Mouse (Mus musculus) heart, postnatal 10 days (tissue): ENCODE data around the gene Ccdc87. TPM values are rescaled to one million over a fixed set of nuclear protein-coding genes. Genes with fewer than 3 reads are reported as not detected.

ENCODE experiments used
- DNase-seq, 2 experiments: peaks; one replicate each; pipeline ENCODE4 v3.0.0; 2021
- intact Hi-C: fragments of 180-260 bp; cut with DNase I; formaldehyde crosslinking; loops from one replicate; pipeline ENCODE4 v1.15.1; 2025
- total RNA-seq, 2 experiments: library from RNA; stranded (reverse); gene quantifications; 2 replicates each; pipeline ENCODE4 v1.2.3; 2021

The Ccdc87 gene
- total RNA-seq, result not detected

DNA sequence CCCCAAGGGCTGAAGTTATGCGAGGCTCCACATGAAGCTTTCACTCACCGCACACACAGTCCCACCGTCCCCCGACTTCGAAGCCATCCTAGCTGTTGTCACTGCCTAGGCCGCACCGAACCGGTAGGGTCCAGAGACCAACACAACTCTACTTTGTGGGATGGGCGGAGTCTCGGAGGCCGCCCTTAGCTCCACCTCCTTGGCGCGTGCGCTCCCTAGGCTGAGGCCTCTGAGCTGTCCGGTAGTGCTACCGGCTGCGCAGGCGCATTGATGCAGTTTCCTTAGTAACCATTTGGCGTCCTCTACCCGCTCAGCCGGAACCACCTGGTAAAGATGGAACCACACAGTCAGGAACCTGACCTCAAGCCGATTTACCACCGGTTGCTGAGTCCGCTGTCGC lies at the start of gene Ccdc87, which contains the start of gene Ccs:
Ccdc87 (plus strand) TSS at position 218 of the 400 bp plus-strand sequence.
Ccs (minus strand) TSS at position 184 of the 400 bp plus-strand sequence.
- peak; percentile 98 for DNase-seq
- intact Hi-C loops, result loop anchor here (5.0 to 10.0 kb wide), 2 partner anchors 212 to 334 kb away; partner anchors contain the start of gene Rce1

DNA sequence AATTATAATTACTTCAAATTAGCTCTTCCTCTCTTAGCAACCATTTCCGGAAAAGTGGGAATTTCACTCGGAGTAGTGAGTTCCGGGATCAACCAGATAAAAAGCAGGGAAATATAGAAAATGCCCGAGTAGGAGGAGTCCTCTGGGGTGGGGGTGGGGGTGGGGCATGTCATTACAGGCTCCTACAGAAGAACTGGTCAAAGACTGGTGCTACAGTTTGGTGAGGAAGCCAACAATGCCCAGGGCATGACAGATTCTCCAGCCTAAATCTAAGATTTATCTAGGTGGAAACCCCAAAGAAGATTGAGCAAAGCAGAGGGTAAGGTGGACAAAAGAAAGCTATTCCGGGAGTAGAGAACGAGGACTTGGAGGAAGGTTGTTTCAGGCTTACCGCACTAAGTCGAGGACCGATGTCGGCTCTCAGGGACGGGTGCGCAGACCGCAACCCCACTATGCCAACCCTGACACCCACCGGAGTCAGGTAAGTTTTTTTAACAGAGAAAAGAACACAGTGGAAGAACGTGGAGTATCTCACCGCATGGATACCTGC lies 45.8 kb upstream of the Ccdc87 start:
- intact Hi-C loops, result no loop called here
- no peak for DNase-seq

GRCm38 (mm10) chr19:4793831-4794422 lies 45.2 kb upstream of the Ccdc87 start, which contains the start of gene Rbm4:
TSS of gene Rbm4 (minus strand) at chr19:4793901.
- intact Hi-C loops, result no loop called here
- peak; percentile 99 for DNase-seq

- intact Hi-C loops, result no loop called here
- no peak for DNase-seq
These were observed 43.2 kb upstream of the Ccdc87 start for GRCm38 (mm10) chr19:4795929-4796328.

- no peak for DNase-seq
- intact Hi-C loops, result no loop called here
These were observed 41.3 kb upstream of the Ccdc87 start for GRCm38 (mm10) chr19:4797846-4798245.

DNA sequence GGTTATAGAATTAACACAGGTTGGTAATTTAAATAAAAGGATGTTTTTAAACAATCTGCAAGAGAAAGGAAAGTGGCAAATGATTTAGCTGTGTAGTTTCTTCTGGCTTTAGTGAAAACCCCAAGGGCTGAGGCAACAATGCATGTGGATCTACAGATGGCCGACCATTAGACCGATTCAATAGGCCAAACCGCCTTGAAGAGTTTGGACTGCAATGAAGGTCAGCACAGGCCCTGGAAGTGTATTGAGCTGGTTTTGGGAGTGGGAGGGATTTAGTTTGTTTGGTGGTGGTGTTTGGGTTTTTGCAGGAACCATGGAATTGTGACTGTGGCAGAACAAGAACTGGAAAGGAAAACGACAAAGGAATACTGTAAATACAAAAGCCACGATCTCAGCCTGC lies 40.1 kb upstream of the Ccdc87 start:
- intact Hi-C loops, result no loop called here
- DNase-seq, result no peak

DNA sequence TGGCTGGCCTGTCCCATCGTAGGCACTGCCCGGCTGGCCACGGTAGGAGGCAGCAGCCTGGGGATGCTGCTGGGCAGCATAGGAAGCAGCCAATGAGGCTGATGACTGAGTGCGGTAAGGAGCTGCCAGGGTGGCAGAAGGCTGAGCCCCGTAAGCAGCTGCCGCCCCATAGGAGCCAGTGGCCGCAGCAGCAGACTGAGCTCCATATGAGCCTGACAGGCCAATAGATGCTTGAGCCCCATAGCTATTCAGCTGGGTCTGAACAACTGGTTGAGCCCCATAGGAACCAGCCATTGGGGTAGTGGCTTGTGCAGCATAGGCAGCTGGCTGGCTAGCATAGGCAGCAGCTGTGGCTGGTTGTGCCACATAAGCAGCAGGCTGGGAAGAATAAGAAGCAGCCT lies 36.5 kb upstream of the Ccdc87 start:
- intact Hi-C loops, result no loop called here
- no peak for DNase-seq

DNA sequence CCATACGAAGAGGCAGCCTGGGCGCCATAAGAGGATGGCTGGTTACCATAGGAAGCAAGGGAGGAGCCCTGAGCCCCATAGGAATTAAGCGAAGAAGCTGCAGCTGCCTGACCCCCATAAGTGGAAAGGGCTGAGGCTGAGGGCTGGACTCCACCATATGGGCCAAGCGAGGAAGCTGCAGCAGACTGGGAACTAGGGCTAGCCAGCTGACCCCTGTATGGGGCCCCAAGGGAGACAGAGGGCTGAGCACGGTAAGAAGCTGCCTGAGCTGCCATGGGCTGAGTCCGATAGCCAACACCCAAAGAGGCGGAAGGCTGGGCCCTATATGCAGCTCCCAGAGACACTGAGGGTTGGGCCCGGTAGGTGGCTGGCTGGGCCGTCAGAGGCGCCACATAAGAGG lies 35.9 kb upstream of the Ccdc87 start:
- intact Hi-C loops, result no loop called here
- no peak for DNase-seq

DNA sequence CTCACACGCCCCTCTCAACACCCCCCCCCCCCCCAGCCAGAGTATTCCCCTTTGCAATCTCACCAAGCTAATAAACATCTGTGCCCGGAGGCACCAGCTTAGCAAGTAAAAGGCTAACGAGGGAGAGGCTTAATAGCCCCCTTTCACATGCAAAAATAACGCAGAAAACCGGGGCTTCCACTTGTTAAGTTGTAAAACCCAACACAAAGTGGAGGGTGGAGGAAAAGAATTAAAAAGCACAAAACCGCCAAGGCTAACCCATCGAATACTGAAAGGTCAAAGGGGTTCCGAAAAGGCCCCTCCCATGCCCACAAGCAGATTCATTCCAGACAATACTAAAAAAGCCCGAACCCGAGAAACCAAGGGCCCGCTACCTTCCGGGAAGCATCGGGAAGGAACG lies 28.9 kb upstream of the Ccdc87 start:
- intact Hi-C loops, result no loop called here

GRCm38 (mm10) chr19:4810746-4811062 lies 28.5 kb upstream of the Ccdc87 start:
- DNase-seq, result no peak
- intact Hi-C loops, result loop anchor here (1.0 kb wide), 1 partner anchor 18 kb away; no protein-coding TSS in a partner anchor

More for the DNA sequence above, 28.9 kb upstream of the Ccdc87 start:
- DNase-seq, result no peak

DNA sequence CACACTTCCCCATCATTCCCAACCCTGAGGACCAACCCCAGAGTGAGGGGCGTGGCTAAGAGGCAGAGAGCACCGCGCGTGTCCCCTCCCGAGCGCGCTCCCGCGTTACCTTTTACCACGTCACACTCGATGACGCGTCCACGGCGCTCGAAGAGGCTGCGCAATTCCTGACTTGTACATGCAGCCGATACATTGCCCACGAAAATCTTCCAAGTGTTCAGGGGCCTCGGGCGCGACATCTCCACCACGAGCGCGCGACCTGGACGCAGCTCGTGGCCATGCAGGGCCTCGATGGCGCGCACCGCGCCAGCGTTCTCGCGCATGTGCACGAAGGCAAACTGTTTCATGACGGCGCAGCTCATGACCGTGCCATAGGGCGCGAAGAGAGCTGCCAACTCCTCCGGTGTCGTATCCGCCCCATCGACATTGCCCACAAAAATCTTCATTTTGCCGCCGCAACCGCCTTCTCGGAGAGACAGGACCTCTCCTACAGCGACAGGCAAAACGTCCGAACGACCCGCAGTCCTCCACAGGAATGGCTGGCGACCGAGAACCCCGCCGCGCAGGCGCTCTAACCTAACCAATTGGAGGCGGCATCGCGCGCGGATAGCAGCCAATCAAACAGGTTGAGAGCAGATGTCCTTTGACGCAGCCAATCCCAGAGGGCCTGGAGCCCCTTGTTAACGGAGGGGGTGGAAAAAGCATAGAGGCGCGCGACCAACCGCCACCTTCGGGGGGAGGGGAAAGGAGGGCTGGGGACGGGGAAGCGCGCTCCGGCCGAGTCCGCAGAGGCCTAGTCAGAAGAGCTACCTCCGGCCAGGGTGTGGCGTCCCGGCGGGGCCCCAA lies 27.9 kb upstream of the Ccdc87 start, which contains the start of the genes Gm21992 and Rbm14:
Gm21992 (minus strand) TSS at position 550 of the 846 bp plus-strand sequence.
Rbm14 (minus strand) TSS at position 572 of the 846 bp plus-strand sequence.
- intact Hi-C loops, result loop anchor here (1.0 kb wide), 1 partner anchor 19 kb away; no protein-coding TSS in a partner anchor

DNA sequence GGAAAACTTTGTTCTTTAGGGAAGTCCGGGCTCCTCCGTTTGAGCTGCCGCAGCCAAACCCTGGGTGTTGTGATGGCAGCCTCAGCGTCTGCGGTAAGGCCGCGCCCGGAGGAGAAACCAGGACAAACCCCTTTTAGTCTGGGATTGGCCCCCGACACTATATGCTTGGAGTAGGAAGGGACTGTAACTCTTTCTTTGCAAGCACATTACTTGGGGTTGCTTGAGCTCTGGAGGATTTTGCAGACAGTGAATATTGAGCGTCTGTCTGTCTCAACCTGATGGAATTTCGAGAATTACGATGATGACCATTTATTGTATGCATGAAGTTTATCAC lies 27.3 kb upstream of the Ccdc87 start:
- intact Hi-C loops, result loop anchor here (1.0 to 2.0 kb wide), 2 partner anchors 20 to 57 kb away; no protein-coding TSS in a partner anchor
- no peak for DNase-seq

More for the DNA sequence above, 27.9 kb upstream of the Ccdc87 start, which contains the start of the genes Gm21992 and Rbm14:
- DNase-seq, result peak; percentile 99

- intact Hi-C loops, result loop anchor here (2.0 kb wide), 1 partner anchor 58 kb away; no protein-coding TSS in a partner anchor
- DNase-seq, result peak in 1 of 2 experiments; percentile 19
These were observed 26.7 kb upstream of the Ccdc87 start for GRCm38 (mm10) chr19:4812334-4812949.

DNA sequence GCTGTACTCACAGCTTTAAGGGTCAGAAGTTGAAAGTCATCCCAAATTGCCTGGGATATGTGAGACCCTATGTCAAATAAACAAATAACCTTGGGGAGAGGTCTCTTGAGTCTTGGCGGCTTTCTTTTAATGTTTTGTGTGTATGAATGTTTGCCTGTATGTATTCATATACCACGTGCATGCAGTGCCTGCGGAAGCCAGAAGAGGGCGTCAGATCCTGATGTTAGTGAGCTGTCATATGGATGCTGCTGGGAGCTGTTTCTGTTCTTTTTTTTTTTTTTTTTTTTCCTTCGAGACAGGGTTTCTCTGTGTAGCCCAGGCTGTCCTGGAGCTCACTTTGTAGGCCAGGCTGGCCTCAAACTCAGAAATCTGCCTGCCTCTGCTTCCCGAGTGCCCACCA lies 26.2 kb upstream of the Ccdc87 start:
- intact Hi-C loops, result loop anchor here (2.0 kb wide), 1 partner anchor 58 kb away; no protein-coding TSS in a partner anchor
- DNase-seq, result peak in 1 of 2 experiments; percentile 22

- intact Hi-C loops, result no loop called here
- DNase-seq, result no peak
These were observed 21.9 kb upstream of the Ccdc87 start for GRCm38 (mm10) chr19:4817182-4817835.

- DNase-seq, result peak; percentile 84 to 89
- intact Hi-C loops, result no loop called here
These were observed 18.4 kb upstream of the Ccdc87 start for GRCm38 (mm10) chr19:4820678-4821303.

GRCm38 (mm10) chr19:4828444-4829114 lies 10.6 kb upstream of the Ccdc87 start:
- DNase-seq, result no peak
- intact Hi-C loops, result no loop called here

GRCm38 (mm10) chr19:4829156-4829555 lies 10.0 kb upstream of the Ccdc87 start:
- intact Hi-C loops, result no loop called here
- peak; percentile 87 for DNase-seq

GRCm38 (mm10) chr19:4833977-4834376 lies 5.2 kb upstream of the Ccdc87 start:
- DNase-seq, result no peak

More at GRCm38 (mm10) chr19:4833977-4834376, 5.2 kb upstream of the Ccdc87 start:
- intact Hi-C loops, result loop anchor here (10.0 kb wide), 1 partner anchor 329 kb away; no protein-coding TSS in a partner anchor
